Mouse (Mus musculus) intestine, embryonic 16.5 days (tissue): ENCODE measurements at regions not wholly inside any gene's neighbourhood (a gene's known extent, or its start where the extent isn't known, plus 50 kb on each side); places are given as distances from the start of the nearest gene placed in this dataset.
A peak's percentile ranks its signal among the peaks of the same experiment; 100 is the strongest.

Source experiments
- ATAC-seq: fragments of 200-750 bp; cut with Nextera tagmentation; 2 replicates; pipeline ENCODE4 v1.8.0; 2017; ENCODE audit warnings: moderate TSS enrichment, moderate library complexity
- H3K27ac ChIP-seq: fragments of 300-500 bp; sonication (generic); 2 replicates; pipeline ENCODE4 v1.5.1; 2014; ENCODE audit warnings: mild to moderate bottlenecking, low read length
- H3K27me3 ChIP-seq: fragments of 300-500 bp; sonication (generic); replicated peaks from 2 replicates; pipeline ENCODE4 v1.6.1; 2014; ENCODE audit warnings: low read length, control low read depth, mixed read lengths; ENCODE audit not compliant: control insufficient read depth, insufficient read depth
- H3K36me3 ChIP-seq: fragments of 300-500 bp; sonication (generic); 2 replicates; pipeline ENCODE4 v1.6.1; 2014; ENCODE audit warnings: low read length, control low read depth; ENCODE audit not compliant: control insufficient read depth, insufficient read depth
- H3K4me1 ChIP-seq: fragments of 300-500 bp; sonication (generic); 2 replicates; pipeline ENCODE4 v1.6.1; 2014; ENCODE audit warnings: low read length, control low read depth, mixed read lengths; ENCODE audit not compliant: control insufficient read depth, insufficient read depth
- H3K4me2 ChIP-seq: fragments of 300-500 bp; sonication (generic); 2 replicates; pipeline ENCODE4 v1.6.1; 2014; ENCODE audit warnings: low read depth, low read length, control low read depth
- H3K4me3 ChIP-seq: fragments of 300-500 bp; sonication (generic); 2 replicates; pipeline ENCODE4 v1.5.1; 2014; ENCODE audit warnings: mild to moderate bottlenecking, low read length
- H3K9ac ChIP-seq: fragments of 300-500 bp; sonication (generic); 2 replicates; pipeline ENCODE4 v1.6.1; 2014; ENCODE audit warnings: low read depth, low read length
- H3K9me3 ChIP-seq: fragments of 300-500 bp; sonication (generic); 2 replicates; pipeline ENCODE4 v1.6.1; 2016; ENCODE audit warnings: low read length, control low read depth; ENCODE audit not compliant: control insufficient read depth
- WGBS: fragments of 180-500 bp; shearing (Covaris S2); extraction: QIAGEN DNeasy Blood & Tissue Kit; methylation state at CpG from one replicate; pipeline ENCODE4 v1.1.7; 2014; 5-methylcytosine and 5-hydroxymethylcytosine counted together

DNA sequence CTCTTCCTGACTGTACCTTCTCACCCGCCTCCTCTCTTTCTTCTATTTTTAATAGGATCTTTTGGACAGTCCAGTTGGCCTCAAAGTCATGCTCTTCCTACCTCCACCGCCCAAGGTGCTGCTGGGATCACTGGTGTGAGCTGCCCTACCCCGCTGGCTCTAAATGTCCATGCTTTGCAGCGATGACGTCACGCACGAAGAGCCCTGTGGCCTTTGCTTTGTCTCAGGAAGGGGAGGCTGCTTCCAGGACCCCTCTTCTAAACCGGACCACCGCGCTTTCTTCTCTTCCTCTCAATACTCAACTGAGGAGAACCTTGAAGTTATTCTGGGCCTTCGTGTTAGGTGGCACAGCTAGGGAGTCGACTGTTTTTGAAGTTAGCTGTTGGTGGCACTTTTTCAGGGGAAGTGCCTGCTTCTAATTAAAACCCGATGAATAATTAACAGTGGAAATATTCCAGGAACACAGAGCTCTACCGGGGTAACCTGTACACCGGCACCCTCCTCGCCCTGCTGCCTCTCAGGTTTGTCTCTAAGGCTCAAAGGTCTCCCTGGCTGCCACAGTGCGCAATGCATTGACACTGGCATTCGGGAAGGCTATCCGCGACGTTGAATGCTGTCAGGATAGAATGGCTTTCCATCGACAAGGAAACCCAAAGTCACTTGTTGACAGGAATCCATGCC, 188.7 kb downstream of the Ifng start:
- 89% methylated on average over 22 of the region's 22 CpGs for WGBS
- Histone ChIP-seq H3K4me2 (no peak overlapping the region), H3K9me3 (no peaks in the 10 kb centered on the region), H3K9ac (no peak overlapping the region), H3K27me3 (no peaks in the 10 kb centered on the region), H3K4me1 (0 out of 2 replicates have a peak, but pooled peaks cover 2% of the 10 kb centered on the region), H3K4me3 (no peak overlapping the region), H3K36me3 (no peaks in the 10 kb centered on the region), H3K27ac (no peak overlapping the region)
- ATAC-seq = no peak

DNA sequence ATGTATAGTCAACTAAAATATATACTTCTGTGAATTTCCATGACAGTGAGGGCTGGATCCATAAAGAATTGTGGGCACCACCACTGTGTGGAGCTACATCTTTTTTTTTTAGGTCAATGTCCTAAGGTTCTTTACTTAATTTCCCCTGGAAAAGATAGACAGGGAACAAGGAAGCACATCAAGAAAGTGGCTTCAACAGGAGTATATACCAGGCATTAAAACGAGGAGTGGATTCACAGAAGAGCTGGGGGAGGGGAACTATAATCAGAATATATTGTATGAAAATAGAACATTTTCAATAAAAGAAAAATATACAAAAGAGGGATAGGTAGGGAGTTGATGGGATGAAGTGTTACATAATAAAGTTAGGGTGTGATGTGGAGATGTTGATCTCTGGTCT, 190.9 kb downstream of the Ifng start:
- no peak overlapping the region for H3K4me2 ChIP-seq
- no peak overlapping the region for H3K27ac ChIP-seq
- no peak overlapping the region for H3K4me3 ChIP-seq
- no peaks in the 10 kb centered on the region for H3K27me3 ChIP-seq
- no peaks in the 10 kb centered on the region for H3K36me3 ChIP-seq
- H3K4me1 ChIP-seq = 0 out of 2 replicates have a peak, but pooled peaks cover 2% of the 10 kb centered on the region
- H3K9ac ChIP-seq = no peak overlapping the region
- ATAC-seq = peak; percentile 67
- 62% methylated on average over 1 of the region's 1 CpGs for WGBS
- 0 out of 2 replicates have a peak, but pooled peaks cover 4% of the 10 kb centered on the region for H3K9me3 ChIP-seq

DNA sequence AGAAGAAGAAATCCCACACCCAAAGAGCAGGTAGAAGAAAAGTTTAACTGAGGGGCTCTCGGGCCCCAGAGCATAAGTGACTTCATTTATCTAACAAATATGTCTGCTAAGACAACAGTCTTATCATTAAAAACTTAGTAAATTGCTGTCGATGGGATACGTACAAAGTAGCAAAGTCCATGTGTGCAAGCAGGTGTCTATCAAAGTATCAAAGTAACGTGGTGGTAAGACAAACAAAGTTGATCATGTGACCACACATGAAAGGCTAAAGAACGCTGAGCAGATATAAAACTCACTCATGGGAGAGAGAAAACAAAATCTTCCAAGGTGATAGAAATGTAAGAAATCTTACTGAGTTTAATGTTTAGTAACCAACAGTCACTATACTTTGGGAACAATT, 191.3 kb downstream of the Ifng start:
- Histone ChIP-seq H3K27ac (no peak overlapping the region), H3K36me3 (no peaks in the 10 kb centered on the region), H3K27me3 (no peaks in the 10 kb centered on the region), H3K9me3 (0 out of 2 replicates have a peak, but pooled peaks cover 4% of the 10 kb centered on the region), H3K4me1 (0 out of 2 replicates have a peak, but pooled peaks cover 2% of the 10 kb centered on the region), H3K4me2 (no peak overlapping the region), H3K9ac (no peak overlapping the region), H3K4me3 (no peak overlapping the region)
- WGBS = 58% methylated on average over 5 of the region's 5 CpGs
- peak; percentile 84 for ATAC-seq

DNA sequence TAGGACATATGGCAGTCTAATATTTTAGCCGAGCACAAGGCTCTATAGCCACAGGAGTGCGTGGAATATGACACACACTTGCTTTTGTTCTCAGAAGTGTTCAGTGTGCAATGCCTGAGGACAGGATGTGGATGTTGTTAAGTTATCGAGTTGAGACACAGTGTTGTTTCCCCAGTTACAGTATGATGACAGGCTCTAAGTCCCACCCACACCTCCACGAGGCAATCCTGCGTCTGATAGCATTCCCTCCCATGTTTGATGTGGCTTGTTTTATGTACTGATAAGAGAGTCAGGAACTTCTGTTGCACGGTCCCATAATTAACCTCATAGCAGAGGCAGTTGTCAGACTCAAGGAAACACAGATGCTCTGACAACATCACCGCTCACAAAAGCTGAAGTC, 192.6 kb downstream of the Ifng start:
- peak; percentile 84 for ATAC-seq
- Histone ChIP-seq H3K27me3 (no peaks in the 10 kb centered on the region), H3K4me3 (no peak overlapping the region), H3K9ac (no peak overlapping the region), H3K36me3 (no peaks in the 10 kb centered on the region), H3K9me3 (0 out of 2 replicates have a peak, but pooled peaks cover 4% of the 10 kb centered on the region), H3K4me1 (0 out of 2 replicates have a peak, but pooled peaks cover 2% of the 10 kb centered on the region), H3K4me2 (no peak overlapping the region), H3K27ac (no peak overlapping the region)
- 40% methylated on average over 7 of the region's 7 CpGs for WGBS

DNA sequence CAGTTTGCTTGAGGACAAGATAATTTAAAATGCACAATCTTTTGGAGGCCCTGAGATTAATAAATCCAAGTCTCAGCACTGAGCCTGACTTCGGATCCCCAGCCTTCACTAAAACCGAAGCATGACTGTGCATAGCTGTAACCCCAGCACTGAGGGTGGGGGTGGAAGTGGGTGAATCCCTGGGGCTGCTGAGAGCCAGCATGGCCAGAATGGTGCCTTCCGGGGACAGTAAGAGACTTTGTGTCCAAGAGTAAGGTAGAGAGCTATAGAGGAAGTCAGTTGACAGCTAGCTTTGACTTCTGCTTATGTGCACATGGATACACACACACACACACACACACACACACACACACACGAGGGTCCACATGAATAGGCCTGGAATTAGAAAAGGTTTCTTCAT, 198.3 kb downstream of the Ifng start:
- Histone ChIP-seq H3K27ac (no peak overlapping the region), H3K27me3 (no peaks in the 10 kb centered on the region), H3K4me1 (no peaks in the 10 kb centered on the region), H3K36me3 (no peaks in the 10 kb centered on the region), H3K9ac (no peak overlapping the region), H3K9me3 (0 out of 2 replicates have a peak, but pooled peaks cover 4% of the 10 kb centered on the region), H3K4me3 (no peak overlapping the region), H3K4me2 (no peak overlapping the region)
- no peak for ATAC-seq
- WGBS = 87% methylated on average over 4 of the region's 4 CpGs

DNA sequence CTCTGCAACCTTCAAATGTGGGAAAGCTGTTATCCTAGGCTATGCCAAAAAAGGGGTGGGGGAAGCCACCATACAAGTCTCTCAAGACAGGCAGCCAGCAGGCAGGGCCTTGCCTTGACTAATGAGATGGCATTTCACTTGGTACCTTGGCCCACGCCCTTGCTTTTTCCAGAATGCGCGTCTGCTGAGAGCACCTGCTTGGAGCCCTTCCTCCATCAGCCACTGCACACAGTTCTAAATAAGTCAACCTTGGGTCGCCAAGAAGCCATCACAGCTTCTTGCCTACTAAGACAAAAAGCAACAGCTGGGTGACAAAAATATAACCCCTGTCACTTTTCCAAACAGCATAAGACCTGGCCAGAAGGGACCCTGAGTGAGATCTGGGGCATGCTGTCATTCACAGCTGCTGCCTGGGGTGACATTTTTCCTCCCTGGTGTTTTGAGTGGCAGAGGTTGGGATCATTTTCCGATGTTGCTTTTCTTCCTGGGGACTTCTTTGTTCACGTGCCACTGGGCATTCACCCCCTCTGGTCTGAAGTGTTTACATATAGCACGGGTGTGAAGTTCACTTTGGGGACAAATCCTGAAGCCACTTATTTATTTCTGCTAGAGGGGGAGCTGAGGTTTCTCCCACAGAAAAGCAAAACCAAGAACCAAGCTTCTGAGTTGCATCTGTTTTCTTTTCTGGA, 199.4 kb downstream of the Ifng start:
- H3K27me3 ChIP-seq = no peaks in the 10 kb centered on the region
- WGBS = 57% methylated on average over 7 of the region's 7 CpGs
- H3K27ac ChIP-seq = no peak overlapping the region
- no peak overlapping the region for H3K4me3 ChIP-seq
- H3K4me1 ChIP-seq = no peaks in the 10 kb centered on the region
- H3K4me2 ChIP-seq = no peak overlapping the region
- H3K9ac ChIP-seq = no peak overlapping the region
- ATAC-seq = no peak
- no peaks in the 10 kb centered on the region for H3K36me3 ChIP-seq
- H3K9me3 ChIP-seq = 0 out of 2 replicates have a peak, but pooled peaks cover 4% of the 10 kb centered on the region

DNA sequence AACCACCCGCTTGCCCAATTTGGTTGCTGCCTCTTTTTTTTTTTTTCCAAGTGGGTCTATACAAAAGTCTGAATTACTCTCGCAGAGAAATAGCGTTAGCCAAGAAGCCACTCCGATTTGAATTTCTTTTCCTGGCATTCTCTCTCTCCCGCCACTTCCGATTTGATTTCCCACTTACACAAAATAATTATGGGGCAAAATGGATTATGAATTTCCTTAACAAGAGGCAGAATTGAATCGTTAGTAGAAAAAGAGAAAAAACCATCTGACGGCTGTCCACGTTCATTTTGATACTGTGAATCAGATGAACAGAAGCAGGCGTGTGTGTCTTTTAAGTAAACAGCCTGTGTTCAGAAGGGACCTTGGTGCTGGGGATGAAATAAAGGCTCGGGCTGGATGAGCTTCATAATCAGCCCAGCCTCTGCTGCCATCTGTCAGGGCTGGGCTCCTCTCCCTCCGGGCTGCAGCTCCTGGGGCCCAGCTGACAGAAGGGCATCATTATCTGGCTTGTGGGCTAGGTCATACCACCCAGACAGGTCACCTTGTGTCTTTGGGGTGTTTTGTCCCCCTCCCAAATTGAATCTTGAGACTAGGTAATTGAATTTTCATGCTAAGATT, 200.1 kb downstream of the Ifng start:
- H3K4me3 ChIP-seq = no peak overlapping the region
- 48% methylated on average over 12 of the region's 12 CpGs for WGBS
- no peaks in the 10 kb centered on the region for H3K36me3 ChIP-seq
- no peak overlapping the region for H3K4me2 ChIP-seq
- ATAC-seq = no peak
- H3K4me1 ChIP-seq = no peaks in the 10 kb centered on the region
- no peak overlapping the region for H3K27ac ChIP-seq
- H3K27me3 ChIP-seq = no peaks in the 10 kb centered on the region
- no peak overlapping the region for H3K9ac ChIP-seq
- H3K9me3 ChIP-seq = no peaks in the 10 kb centered on the region

DNA sequence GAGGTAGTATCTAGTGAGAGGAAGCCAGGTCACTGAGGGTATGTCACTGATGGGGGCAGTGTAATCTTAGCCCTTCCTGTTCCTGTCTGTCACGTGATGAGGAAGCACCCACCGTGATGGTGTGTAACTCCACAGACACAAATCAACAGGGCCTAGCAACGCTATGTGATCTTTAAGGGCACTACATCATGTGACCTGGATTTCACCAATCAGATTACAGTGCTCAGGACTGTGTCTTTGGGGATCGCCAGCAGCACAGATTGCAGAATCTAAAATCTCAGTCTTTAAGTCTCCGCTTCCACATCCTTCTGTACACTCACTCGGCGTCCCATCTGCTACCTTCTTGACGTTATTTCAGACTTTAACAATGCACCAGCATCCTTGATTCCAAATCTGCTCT, 202.8 kb downstream of the Ifng start:
- H3K9me3 ChIP-seq = no peaks in the 10 kb centered on the region
- no peak overlapping the region for H3K4me2 ChIP-seq
- no peaks in the 10 kb centered on the region for H3K36me3 ChIP-seq
- H3K27ac ChIP-seq = no peak overlapping the region
- H3K4me1 ChIP-seq = no peaks in the 10 kb centered on the region
- H3K9ac ChIP-seq = no peak overlapping the region
- no peak for ATAC-seq
- H3K27me3 ChIP-seq = no peaks in the 10 kb centered on the region
- 82% methylated on average over 8 of the region's 8 CpGs for WGBS
- H3K4me3 ChIP-seq = no peak overlapping the region

DNA sequence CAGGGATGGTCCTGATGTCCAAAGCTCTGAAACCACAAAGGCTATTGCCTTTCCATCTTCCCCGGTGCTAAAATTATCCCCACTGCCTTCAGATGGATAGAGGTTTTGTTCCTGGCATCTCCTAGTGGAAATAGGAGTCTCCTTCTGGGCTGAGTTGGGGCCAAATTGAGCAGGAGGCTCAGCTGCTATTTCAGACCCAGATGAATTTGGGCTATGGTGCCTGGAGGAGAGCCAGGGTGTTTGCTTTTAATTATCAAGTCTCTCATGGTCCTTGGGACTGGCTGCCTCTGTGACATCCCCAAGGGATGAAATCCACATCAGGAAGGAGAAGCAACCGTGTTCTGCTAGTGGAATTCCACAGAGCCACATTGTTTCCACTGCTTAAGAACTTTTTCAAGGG, 207.3 kb downstream of the Ifng start:
- H3K9me3 ChIP-seq = no peaks in the 10 kb centered on the region
- WGBS = 70% methylated on average over 2 of the region's 2 CpGs
- no peaks in the 10 kb centered on the region for H3K36me3 ChIP-seq
- ATAC-seq = no peak
- no peak overlapping the region for H3K9ac ChIP-seq
- no peak overlapping the region for H3K27ac ChIP-seq
- no peak overlapping the region for H3K4me2 ChIP-seq
- H3K4me1 ChIP-seq = no peaks in the 10 kb centered on the region
- no peak overlapping the region for H3K4me3 ChIP-seq
- no peaks in the 10 kb centered on the region for H3K27me3 ChIP-seq
